29 mouse cellular contexts compared by ENCODE assay signal in genomic region chr1:127706269-127706668, GRCm38 (mm10). TPM values are rescaled to one million over a fixed set of nuclear protein-coding genes. Genes with fewer than 3 reads are reported as not detected.
DNase-seq lines count a peak whose midpoint lies in the region.
"Had no signal": no experiment of that assay in that cellular context is flagged by ENCODE, and none has a peak within 500 bp of the region (broad histone marks: within the 10 kb centered on the region; RNA-seq: fewer than 3 reads in every experiment).

No protein-coding gene starts in this region.

- H3K9me3 ChIP-seq in heart, embryonic 10.5 days: no peaks in the 10 kb centered on the region
- H3K9me3 ChIP-seq: heart, embryonic 15.5 days; limb, embryonic 12.5 days; liver, embryonic 15.5 days; midbrain, embryonic 10.5 days had no signal

- DNase-seq in heart, embryonic 10.5 days (ENCODE audit: low spot score): peak; percentile 41
- no peak for DNase-seq in heart, postnatal 25 days (ENCODE audit: low spot score)
- peak; percentile 17 to 45 for DNase-seq in left cerebral cortex, postnatal 14 days (ENCODE audit: low spot score in 2 of 2)
- no peak for DNase-seq in left cerebral cortex, adult 18-20 months (ENCODE audit: low spot score in 2 of 2)
- DNase-seq in right cerebral cortex, adult 2 months (ENCODE audit: low spot score in 2 of 2): peak; percentile 12 to 23
- DNase-seq in right cerebral cortex, postnatal 25 days: no peak
- DNase-seq in cerebellum, adult 9-10 months: no peak
- DNase-seq: adrenal gland, postnatal 10 days; cerebellum, adult 18-20 months; cerebellum, postnatal 14 days; gastrocnemius, postnatal 10 days; heart, postnatal 4 days; kidney, adult 9 months; kidney, postnatal 10 days; lung, embryonic 14.5 days had no signal

- H3K27me3 ChIP-seq in heart, embryonic 10.5 days (ENCODE audit: insufficient read depth, poor library complexity, severe bottlenecking): no peaks in the 10 kb centered on the region
- H3K27me3 ChIP-seq: heart, embryonic 15.5 days; limb, embryonic 12.5 days; liver, embryonic 15.5 days; Patski had no signal

- H3K4me1 ChIP-seq in heart, embryonic 10.5 days: no peaks in the 10 kb centered on the region
- H3K4me1 ChIP-seq: heart, embryonic 15.5 days; limb, embryonic 12.5 days; liver, embryonic 15.5 days; midbrain, embryonic 10.5 days had no signal

- no peaks in the 10 kb centered on the region for H3K36me3 ChIP-seq in heart, embryonic 10.5 days
- H3K36me3 ChIP-seq: heart, embryonic 15.5 days; limb, embryonic 12.5 days; liver, embryonic 15.5 days; midbrain, embryonic 10.5 days had no signal

- 68% methylated on average over 5 of the region's 5 CpGs for WGBS in heart, embryonic 10.5 days

- no peak overlapping the region for H3K4me3 ChIP-seq in heart, embryonic 10.5 days
- H3K4me3 ChIP-seq: erythroblast, embryonic 14.5 days; heart, embryonic 15.5 days; limb, embryonic 12.5 days; liver, embryonic 15.5 days; midbrain, embryonic 10.5 days had no signal

- intact Hi-C loops in heart, postnatal 25 days (cut with DNase I): no loop called here
- intact Hi-C loops in left cerebral cortex, postnatal 14 days (cut with DNase I): no loop called here

- H3K27ac ChIP-seq in heart, embryonic 10.5 days: no peak overlapping the region
- H3K27ac ChIP-seq: heart, embryonic 15.5 days; limb, embryonic 12.5 days; liver, embryonic 15.5 days; midbrain, embryonic 10.5 days had no signal

RNA-seq across cellular contexts. Expression of gene Acmsd, which starts 22.9 kb away (rescaled TPM):
- polyA plus RNA-seq in heart, embryonic 10.5 days (2016; fragmentation: Nextera tagmentation; extraction: Ambion mirVana): 0.58 and 0.68 TPM in 2 replicates
- under 1 TPM in 1 of 2 experiments, not detected in 1; 0.39 TPM for total RNA-seq in heart, postnatal 25 days (2021)
- total RNA-seq in left cerebral cortex, postnatal 14 days (2021): not detected
- total RNA-seq in left cerebral cortex, adult 18-20 months (2021): not detected
- total RNA-seq: gastrocnemius, postnatal 10 days; layer of hippocampus, adult 18-20 months; layer of hippocampus, postnatal 10 days; left cerebral cortex, adult 8-10 months had no signal
- polyA plus RNA-seq: gonadal fat pad, adult 2 months; intestine, postnatal 0 days; Patski; small intestine, adult 2 months had no signal

RNA-seq across cellular contexts. Expression of gene Tmem163, which starts 26.9 kb away (rescaled TPM):
- polyA plus RNA-seq in heart, embryonic 10.5 days (2016; fragmentation: Nextera tagmentation; extraction: Ambion mirVana): 27.6 and 29.7 TPM in 2 replicates
- 10 to 100 TPM in 1 of 2 experiments, 1 to 10 TPM in 1; 8.3 to 12.1 TPM for total RNA-seq in heart, postnatal 25 days (2021)
- 10 to 100 TPM; 34.3 to 37.5 TPM for total RNA-seq in left cerebral cortex, postnatal 14 days (2021)
- total RNA-seq in left cerebral cortex, adult 18-20 months (2021): 10 to 100 TPM; 16.5 to 16.6 TPM
- total RNA-seq: megakaryocyte progenitor cell, adult 5-6 weeks; MEL had no signal
- polyA plus RNA-seq: erythroblast, embryonic 14.5 days; Patski had no signal

Comparison
In these comparisons a context has a peak if more than half of its experiments do, and no peak if none do; other contexts are left out.
1. DNase-seq: peak in heart, embryonic 10.5 days (single experiment), left cerebral cortex, postnatal 14 days (2 of 2) and right cerebral cortex, adult 2 months (2 of 2); none in heart, postnatal 25 days (single experiment), left cerebral cortex, adult 18-20 months (0 of 2), right cerebral cortex, postnatal 25 days (single experiment) and cerebellum, adult 9-10 months (single experiment).